Mouse (Mus musculus) intestine, embryonic 14.5 days (tissue): ENCODE measurements at regions not wholly inside any gene's neighbourhood (a gene's known extent, or its start where the extent isn't known, plus 50 kb on each side); places are given as distances from the start of the nearest gene placed in this dataset.

Experiments used
- ATAC-seq: fragments of 200-750 bp; cut with Nextera tagmentation; replicated peaks from 2 replicates; pipeline ENCODE4 v1.8.0; 2017; ENCODE audit warnings: low read depth, moderate number of reproducible peaks, moderate TSS enrichment, moderate library complexity; ENCODE audit not compliant: low FRiP score, low TSS enrichment
- DNase-seq: peaks from one replicate; pipeline ENCODE4 v3.0.0-alpha.2; 2018; ENCODE audit warnings: low spot score
- H3K27ac ChIP-seq: fragments of 300-500 bp; sonication (generic); 2 replicates; pipeline ENCODE4 v1.5.1; 2014; ENCODE audit warnings: low read depth, mild to moderate bottlenecking, control low read depth
- H3K27me3 ChIP-seq: fragments of 300-500 bp; sonication (generic); replicated peaks from 2 replicates; pipeline ENCODE4 v1.6.1; 2014; ENCODE audit warnings: low read length, control low read depth; ENCODE audit not compliant: control insufficient read depth, insufficient read depth
- H3K36me3 ChIP-seq: fragments of 300-500 bp; sonication (generic); 2 replicates; pipeline ENCODE4 v1.6.1; 2014; ENCODE audit warnings: low read length, control low read depth; ENCODE audit not compliant: control insufficient read depth, insufficient read depth
- H3K4me1 ChIP-seq: fragments of 300-500 bp; sonication (generic); replicated peaks from 2 replicates; pipeline ENCODE4 v1.6.1; 2014; ENCODE audit warnings: low read length, control low read depth, mixed read lengths; ENCODE audit not compliant: control insufficient read depth, insufficient read depth
- H3K4me2 ChIP-seq: fragments of 300-500 bp; sonication (generic); 2 replicates; pipeline ENCODE4 v1.6.1; 2014; ENCODE audit warnings: low read length
- H3K4me3 ChIP-seq: fragments of 300-500 bp; sonication (generic); 2 replicates; pipeline ENCODE4 v1.5.1; 2014; ENCODE audit warnings: low read depth, low read length, control low read depth, mixed read lengths
- H3K9ac ChIP-seq: fragments of 300-500 bp; sonication (generic); 2 replicates; pipeline ENCODE4 v1.6.1; 2014; ENCODE audit warnings: mild to moderate bottlenecking, low read length
- H3K9me3 ChIP-seq: fragments of 300-500 bp; sonication (generic); 2 replicates; pipeline ENCODE4 v1.6.1; 2016; ENCODE audit warnings: low read length, control low read depth; ENCODE audit not compliant: control insufficient read depth
- WGBS: fragments of 180-500 bp; shearing (Covaris S2); extraction: QIAGEN DNeasy Blood & Tissue Kit; methylation state at CpG from one replicate; pipeline ENCODE4 v1.1.7; 2014; 5-methylcytosine and 5-hydroxymethylcytosine counted together

DNA sequence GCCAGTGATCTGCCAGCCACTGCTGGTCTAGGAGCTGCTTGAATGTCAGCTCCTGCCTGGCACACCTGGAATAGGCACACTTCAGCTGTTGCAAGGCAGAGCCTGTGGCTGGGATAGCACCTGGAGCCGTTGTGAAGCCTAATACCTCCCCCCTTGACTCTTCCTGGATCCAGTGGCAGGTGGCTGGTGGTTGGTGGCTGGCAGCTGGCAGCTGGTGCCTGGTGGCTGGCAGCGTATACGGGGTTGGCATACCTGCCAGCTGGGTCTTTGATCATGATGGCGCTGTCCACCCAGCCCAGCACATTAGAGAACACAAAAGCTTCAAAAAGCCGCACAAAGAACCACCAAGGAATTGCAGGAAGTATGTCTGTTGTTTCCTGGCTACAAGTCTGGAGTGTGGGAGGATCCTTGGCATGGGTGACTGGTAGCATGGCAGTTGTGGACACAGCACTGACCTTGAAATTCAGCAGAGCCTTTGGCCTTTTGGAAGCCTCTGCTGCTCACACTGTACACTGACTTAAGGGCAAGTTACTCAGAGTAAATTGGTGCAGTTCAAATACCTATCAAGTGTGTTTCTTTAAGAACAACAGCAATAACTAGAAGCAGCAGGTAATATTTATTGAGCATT lies 1289.6 kb upstream of the A1bg start:
- WGBS, result 85% methylated on average over 5 of the region's 5 CpGs
- H3K4me3 ChIP-seq, result no peak overlapping the region
- H3K4me2 ChIP-seq, result no peak overlapping the region
- no peaks in the 10 kb centered on the region for H3K36me3 ChIP-seq
- no peak for ATAC-seq
- no peak overlapping the region for H3K9ac ChIP-seq
- no peaks in the 10 kb centered on the region for H3K27me3 ChIP-seq
- H3K9me3 ChIP-seq, result no peaks in the 10 kb centered on the region
- no peak for DNase-seq
- H3K4me1 ChIP-seq, result no peaks in the 10 kb centered on the region
- H3K27ac ChIP-seq, result no peak overlapping the region

GRCm38 (mm10) chr15:62209881-62210481 lies 1287.2 kb upstream of the A1bg start:
- H3K4me1 ChIP-seq, result no peaks in the 10 kb centered on the region
- no peak overlapping the region for H3K9ac ChIP-seq
- H3K27ac ChIP-seq, result no peak overlapping the region
- DNase-seq (no peak), ATAC-seq (no peak)
- no peak overlapping the region for H3K4me2 ChIP-seq
- WGBS, result 76% methylated on average over 5 of the region's 5 CpGs
- no peaks in the 10 kb centered on the region for H3K9me3 ChIP-seq
- no peaks in the 10 kb centered on the region for H3K36me3 ChIP-seq
- H3K4me3 ChIP-seq, result no peak overlapping the region
- no peaks in the 10 kb centered on the region for H3K27me3 ChIP-seq

GRCm38 (mm10) chr15:62209296-62209695 lies 1286.5 kb upstream of the A1bg start:
- no peaks in the 10 kb centered on the region for H3K4me1 ChIP-seq
- no peak overlapping the region for H3K27ac ChIP-seq
- H3K9me3 ChIP-seq, result no peaks in the 10 kb centered on the region
- H3K36me3 ChIP-seq, result no peaks in the 10 kb centered on the region
- 83% methylated on average over 3 of the region's 3 CpGs for WGBS
- H3K9ac ChIP-seq, result no peak overlapping the region
- no peak overlapping the region for H3K4me3 ChIP-seq
- ATAC-seq, result no peak
- no peak overlapping the region for H3K4me2 ChIP-seq
- DNase-seq, result no peak
- H3K27me3 ChIP-seq, result no peaks in the 10 kb centered on the region

DNA sequence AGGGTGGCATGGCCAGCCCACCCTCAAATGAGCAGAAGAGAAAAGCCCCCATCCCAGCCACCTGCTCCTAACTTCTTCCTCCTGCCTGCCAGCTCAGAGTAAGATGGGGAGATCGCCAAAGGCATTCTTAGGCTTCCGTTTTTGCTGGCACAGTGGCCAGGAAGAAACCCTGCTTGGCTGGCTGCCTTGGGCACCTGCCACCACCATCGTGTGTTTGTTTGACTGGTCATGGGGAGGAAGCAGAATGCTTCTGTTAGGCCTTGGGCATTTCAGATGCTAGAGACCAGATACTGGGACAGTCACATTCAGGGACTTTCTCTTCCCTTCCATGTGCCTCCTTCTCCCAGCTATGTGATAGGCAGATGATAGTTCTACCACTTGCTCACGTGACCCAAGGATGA lies 1283.7 kb upstream of the A1bg start:
- H3K9me3 ChIP-seq, result no peaks in the 10 kb centered on the region
- no peaks in the 10 kb centered on the region for H3K36me3 ChIP-seq
- H3K4me1 ChIP-seq, result no peaks in the 10 kb centered on the region
- no peak overlapping the region for H3K9ac ChIP-seq
- no peak overlapping the region for H3K4me2 ChIP-seq
- ATAC-seq, result no peak
- no peak overlapping the region for H3K27ac ChIP-seq
- 84% methylated on average over 4 of the region's 4 CpGs for WGBS
- no peak for DNase-seq
- H3K4me3 ChIP-seq, result no peak overlapping the region
- H3K27me3 ChIP-seq, result no peaks in the 10 kb centered on the region

DNA sequence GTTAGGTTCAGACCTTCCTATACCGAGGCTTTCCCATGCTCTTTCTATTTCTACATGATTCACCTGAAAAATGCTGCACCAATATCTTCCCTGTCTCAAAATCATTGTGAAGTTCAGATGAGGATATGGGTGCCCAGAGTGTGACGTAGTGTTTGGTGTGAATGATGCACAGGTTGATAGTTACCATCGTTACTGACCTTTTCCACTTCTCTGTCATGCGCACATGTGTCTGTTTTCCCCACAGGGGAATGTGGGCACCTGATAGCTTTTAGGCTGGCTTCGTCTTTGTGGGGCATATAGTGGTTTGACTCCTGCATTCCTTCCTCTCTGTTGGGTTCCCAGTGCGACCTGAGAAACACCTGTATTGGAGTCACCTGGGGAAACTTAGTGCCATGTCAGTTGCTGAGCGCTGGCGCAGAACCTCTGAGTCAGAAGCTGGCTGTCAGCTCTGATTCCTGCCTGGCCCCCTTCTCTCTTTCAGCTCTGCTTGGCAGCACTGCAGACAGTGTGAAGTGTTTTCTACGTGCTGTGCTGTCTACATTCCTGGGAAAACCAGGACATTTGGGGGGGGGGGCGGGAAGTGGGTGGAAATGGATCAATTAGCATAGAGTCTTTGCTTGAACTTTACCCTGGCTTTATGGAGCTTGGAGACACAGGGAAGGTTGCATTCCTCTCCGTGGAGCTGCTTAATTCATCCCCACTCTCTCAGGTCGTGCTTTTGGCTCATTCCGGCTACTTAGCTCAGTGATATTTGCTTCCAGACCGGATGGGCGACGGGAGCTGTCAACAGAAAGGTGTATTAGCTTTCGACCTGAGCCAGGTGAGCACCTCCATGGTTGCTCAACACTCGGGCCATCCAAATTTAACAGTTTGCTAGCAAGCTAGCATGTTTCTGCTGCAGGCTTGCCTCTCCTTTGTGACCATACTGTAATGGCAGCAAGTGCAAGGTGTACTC lies 1281.4 kb upstream of the A1bg start:
- H3K4me2 ChIP-seq, result no peak overlapping the region
- H3K4me1 ChIP-seq, result no peaks in the 10 kb centered on the region
- ATAC-seq, result no peak
- DNase-seq, result no peak
- no peak overlapping the region for H3K4me3 ChIP-seq
- H3K27ac ChIP-seq, result no peak overlapping the region
- H3K9ac ChIP-seq, result no peak overlapping the region
- H3K36me3 ChIP-seq, result no peaks in the 10 kb centered on the region
- no peaks in the 10 kb centered on the region for H3K9me3 ChIP-seq
- H3K27me3 ChIP-seq, result no peaks in the 10 kb centered on the region
- 68% methylated on average over 18 of the region's 18 CpGs for WGBS

GRCm38 (mm10) chr15:62202781-62203375 lies 1280.1 kb upstream of the A1bg start:
- ATAC-seq, result no peak
- DNase-seq, result no peak
- H3K36me3 ChIP-seq, result no peaks in the 10 kb centered on the region
- H3K4me3 ChIP-seq, result no peak overlapping the region
- H3K27me3 ChIP-seq, result no peaks in the 10 kb centered on the region
- no peak overlapping the region for H3K9ac ChIP-seq
- no peak overlapping the region for H3K27ac ChIP-seq
- no peak overlapping the region for H3K4me2 ChIP-seq
- no peaks in the 10 kb centered on the region for H3K4me1 ChIP-seq
- 79% methylated on average over 10 of the region's 10 CpGs for WGBS
- no peaks in the 10 kb centered on the region for H3K9me3 ChIP-seq

GRCm38 (mm10) chr15:62198721-62199120 lies 1275.9 kb upstream of the A1bg start:
- ATAC-seq (no peak), DNase-seq (no peak)
- H3K4me3 ChIP-seq, result no peak overlapping the region
- no peaks in the 10 kb centered on the region for H3K4me1 ChIP-seq
- no peak overlapping the region for H3K4me2 ChIP-seq
- H3K9ac ChIP-seq, result no peak overlapping the region
- H3K36me3 ChIP-seq, result no peaks in the 10 kb centered on the region
- WGBS, result 89% methylated on average over 6 of the region's 6 CpGs
- H3K27me3 ChIP-seq, result no peaks in the 10 kb centered on the region
- H3K27ac ChIP-seq, result no peak overlapping the region
- no peaks in the 10 kb centered on the region for H3K9me3 ChIP-seq

GRCm38 (mm10) chr15:62198194-62198593 lies 1275.4 kb upstream of the A1bg start:
- WGBS, result 88% methylated on average over 4 of the region's 4 CpGs
- Histone ChIP-seq H3K9ac (no peak overlapping the region), H3K4me3 (no peak overlapping the region), H3K4me1 (no peaks in the 10 kb centered on the region), H3K4me2 (no peak overlapping the region), H3K9me3 (no peaks in the 10 kb centered on the region), H3K36me3 (no peaks in the 10 kb centered on the region), H3K27ac (no peak overlapping the region), H3K27me3 (no peaks in the 10 kb centered on the region)
- no peak for DNase-seq
- no peak for ATAC-seq
